Mouse (Mus musculus) ES-E14 (cell line): ENCODE results near the gene Plxdc1. TPM values are rescaled to one million over a fixed set of nuclear protein-coding genes. Genes with fewer than 3 reads are reported as not detected.
A peak's percentile ranks its signal among the peaks of the same experiment; 100 is the strongest.
"Not testable (repeated sequence)": the region's sequence is repeated elsewhere in the genome, so short reads cannot be mapped to it uniquely, and the experiment has no call there.

Source experiments
- DNase-seq: peaks from one replicate; pipeline ENCODE4 v3.0.0-alpha.2; 2013; ENCODE audit warnings: low read depth, low spot score
- H3K27ac ChIP-seq: 2 replicates; pipeline ENCODE4 v1.5.1; 2012; ENCODE audit warnings: low read depth, mild to moderate bottlenecking, low read length, moderate library complexity, mixed read lengths; ENCODE audit not compliant: poor library complexity, insufficient read depth, severe bottlenecking
- H3K36me3 ChIP-seq: 2 replicates; pipeline ENCODE4 v1.6.1; 2012; ENCODE audit warnings: mild to moderate bottlenecking, low read length, moderate library complexity, mixed read lengths; ENCODE audit not compliant: control insufficient read depth, poor library complexity, insufficient read depth, severe bottlenecking
- H3K4me1 ChIP-seq, 2 experiments: fragments of 150-350 bp in 1 of 2; sonication (generic) in 1 of 2; 2 replicates each; pipeline ENCODE4 v1.6.1; 2012; ENCODE audit warnings: low read length in 2 of 2, mild to moderate bottlenecking in 1 of 2, mixed read lengths in 1 of 2; ENCODE audit not compliant: control insufficient read depth in 2 of 2, insufficient read depth in 2 of 2, poor library complexity in 1 of 2
- H3K4me3 ChIP-seq, 2 experiments: fragments of 150-350 bp in 1 of 2; sonication (generic) in 1 of 2; 2 replicates each; pipeline ENCODE4 v1.5.1; 2012; ENCODE audit warnings: low read length in 2 of 2, low read depth in 1 of 2, mild to moderate bottlenecking in 1 of 2, mixed read lengths in 1 of 2; ENCODE audit not compliant: insufficient read depth in 1 of 2, poor library complexity in 1 of 2, severe bottlenecking in 1 of 2
- H3K9ac ChIP-seq: 2 replicates; pipeline ENCODE4 v1.6.1; 2012; ENCODE audit warnings: low read depth, mild to moderate bottlenecking, low read length, mixed read lengths; ENCODE audit not compliant: poor library complexity, insufficient read depth, severe bottlenecking
- H3K9me3 ChIP-seq: fragments of 150-350 bp; sonication (generic); 2 replicates; pipeline ENCODE4 v1.6.1; 2012; ENCODE audit warnings: low read depth, mild to moderate bottlenecking, low read length; ENCODE audit not compliant: control insufficient read depth, insufficient read depth
- CHD2 ChIP-seq: IDR thresholded peaks from 2 replicates; pipeline ENCODE4 v1.6.1; 2014; ENCODE audit warnings: mild to moderate bottlenecking, low read depth, low read length, inconsistent platforms
- HCFC1 ChIP-seq: IDR thresholded peaks from 2 replicates; pipeline ENCODE4 v1.6.1; 2012; ENCODE audit warnings: low read length, inconsistent platforms, borderline replicate concordance; ENCODE audit not compliant: insufficient read depth
- MAFK ChIP-seq: IDR thresholded peaks from 2 replicates; pipeline ENCODE4 v1.6.1; 2014; ENCODE audit warnings: mild to moderate bottlenecking, low read depth, low read length, inconsistent platforms; ENCODE audit not compliant: insufficient read depth
- ZC3H11A ChIP-seq: IDR thresholded peaks from 2 replicates; pipeline ENCODE4 v1.6.1; 2012; ENCODE audit warnings: low read depth, mild to moderate bottlenecking, inconsistent platforms, low read length, borderline replicate concordance
- ZNF384 ChIP-seq: IDR thresholded peaks from 2 replicates; pipeline ENCODE4 v1.6.1; 2012; ENCODE audit warnings: low read depth, low read length, inconsistent platforms
- in situ Hi-C, 2 experiments: fragments of 600-800 bp; cut with MboI; formaldehyde crosslinking; loops; one replicate each; pipeline ENCODE4 v1.15.1; 2025; ENCODE audit warnings: low sequenced_read_pairs in 2 of 2, inconsistent platforms in 1 of 2; ENCODE audit not compliant: unreplicated experiment in 2 of 2
- total RNA-seq: library from RNA; depleted of rRNA; stranded (reverse); fragments of 300-350 nt; gene quantifications from 2 replicates; pipeline ENCODE4 v1.2.3, GENCODE M21; 2012

Plxdc1 gene
- total RNA-seq, 1 experiment: 2.5 TPM

- Histone ChIP-seq H3K36me3 (no peaks in the 10 kb centered on the region; the same call in 1 of the 2 replicates), H3K4me1 (peaks cover 5 to 36% of the 10 kb centered on the region in 2 experiments; a peak in 3 of 4 replicates), H3K9ac (no peak overlapping the region), H3K9me3 (no peaks in the 10 kb centered on the region), H3K27ac (no peak overlapping the region), H3K4me3 (no peak overlapping the region)
- no peak for TF ChIP-seq ZC3H11A
- no peak for TF ChIP-seq HCFC1
- TF ChIP-seq ZNF384: no peak
- no peak for TF ChIP-seq CHD2
- no peak for TF ChIP-seq MAFK
- no peak for DNase-seq
- in situ Hi-C loops: no loop called here
Measured at GRCm38 (mm10) chr11:97952367-97953006, 33.8 kb downstream of the Plxdc1 start.

- in situ Hi-C loops: no loop called here
- Histone ChIP-seq H3K4me1 (peaks cover 2 to 34% of the 10 kb centered on the region in 2 experiments; a peak in 3 of 4 replicates), H3K27ac (peak overlapping the region; percentile 82), H3K4me3 (no peak overlapping the region; a peak in 1 of 4 replicates), H3K9me3 (no peaks in the 10 kb centered on the region), H3K9ac (peak overlapping the region; percentile 48; the same call in 1 of the 2 replicates), H3K36me3 (no peaks in the 10 kb centered on the region; the same call in 1 of the 2 replicates)
- TF ChIP-seq ZC3H11A: no peak
- peak; percentile 88 for TF ChIP-seq ZNF384
- peak; percentile 92 for TF ChIP-seq MAFK
- peak; percentile 59 for DNase-seq
Measured at GRCm38 (mm10) chr11:97949703-97950475, 36.4 kb downstream of the Plxdc1 start.

- Histone ChIP-seq H3K9me3 (no peaks in the 10 kb centered on the region), H3K9ac (no peak overlapping the region), H3K4me3 (no peak overlapping the region), H3K27ac (no peak overlapping the region), H3K36me3 (no peaks in the 10 kb centered on the region; the same call in 1 of the 2 replicates), H3K4me1 (peaks cover 2 to 32% of the 10 kb centered on the region in 2 experiments; a peak in 3 of 4 replicates)
- in situ Hi-C loops: no loop called here
- peak; percentile 71 for DNase-seq
- TF ChIP-seq ZC3H11A (no peak), MAFK (no peak), CHD2 (no peak), ZNF384 (no peak), HCFC1 (no peak)
Measured at GRCm38 (mm10) chr11:97947426-97947825, 38.8 kb downstream of the Plxdc1 start.

GRCm38 (mm10) chr11:97945738-97946289 is 40.4 kb downstream of the Plxdc1 start:
- H3K9ac ChIP-seq, DNase-seq, H3K4me3 ChIP-seq, H3K36me3 ChIP-seq, H3K9me3 ChIP-seq, in situ Hi-C loops, H3K27ac ChIP-seq: not testable (repeated sequence)
- H3K4me1 ChIP-seq: peaks cover 2 to 35% of the 10 kb centered on the region in 2 experiments; a peak in 3 of 4 replicates
